Mouse (Mus musculus): ENCODE results near the gene Gpr135. TPM values are rescaled to one million over a fixed set of nuclear protein-coding genes. Genes with fewer than 3 reads are reported as not detected.

Gene Gpr135
- polyA plus RNA-seq, 1 experiment: 1.1 TPM

DNA sequence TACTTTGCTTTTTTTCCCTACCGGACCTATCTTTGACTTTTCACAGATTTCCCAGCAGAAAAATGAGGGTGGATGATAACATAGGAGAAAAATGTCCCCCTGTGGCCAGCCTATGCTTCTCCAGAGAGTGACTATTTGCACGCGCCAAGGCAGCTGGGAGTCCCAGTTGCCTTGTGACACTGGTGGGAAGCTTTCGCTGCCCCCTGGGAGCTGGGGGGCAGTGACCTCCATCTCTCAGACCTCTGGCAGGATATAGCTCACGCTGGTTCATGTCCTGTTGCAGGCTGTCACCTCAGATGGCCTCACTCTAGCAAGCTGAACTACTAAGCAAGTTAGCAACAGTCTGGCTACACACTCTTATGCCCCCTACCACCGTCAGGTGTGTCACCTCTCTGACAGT is 39.1 kb downstream of the Gpr135 start:
- no peak for TF ChIP-seq POLR2A (IDR thresholded peaks at IDR 0.05; ENCODE audit: low read depth, low read length)
- TF ChIP-seq CTCF (IDR thresholded peaks at IDR 0.05; ENCODE audit: borderline replicate concordance, insufficient read depth, low read length): no peak
- no peak overlapping the region for H3K4me3 ChIP-seq (ENCODE audit: insufficient read depth, low read length)
- no peaks in the 10 kb centered on the region for H3K4me1 ChIP-seq (ENCODE audit: control insufficient read depth, insufficient read depth, low read length)
- no peak overlapping the region for H3K27ac ChIP-seq (ENCODE audit: insufficient read depth, low read length)

DNA sequence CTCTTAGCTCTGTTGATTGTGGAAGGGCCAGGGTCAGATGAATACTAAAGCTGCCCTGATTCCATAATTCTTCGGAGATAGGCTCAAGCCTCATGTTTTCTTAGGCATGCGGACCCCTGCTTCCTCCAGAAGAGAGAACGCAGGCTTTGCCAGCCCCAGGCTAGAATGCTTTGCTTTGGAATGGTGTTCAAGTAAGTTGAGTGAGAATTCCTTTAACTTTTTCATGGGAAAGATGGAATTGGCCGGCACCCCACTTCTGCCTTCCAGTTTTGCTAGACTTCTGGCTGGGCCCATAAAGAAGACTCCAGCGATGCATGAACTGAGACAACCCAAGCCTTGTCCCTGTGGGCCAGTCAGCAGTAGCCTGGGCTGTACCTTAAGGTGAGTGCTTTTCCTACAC is 39.8 kb downstream of the Gpr135 start:
- Histone ChIP-seq H3K4me3 (ENCODE audit: insufficient read depth, low read length) (no peak overlapping the region), H3K27ac (ENCODE audit: insufficient read depth, low read length) (no peak overlapping the region), H3K4me1 (ENCODE audit: control insufficient read depth, insufficient read depth, low read length) (no peaks in the 10 kb centered on the region)
- TF ChIP-seq CTCF (IDR thresholded peaks at IDR 0.05; ENCODE audit: borderline replicate concordance, insufficient read depth, low read length) (no peak), POLR2A (IDR thresholded peaks at IDR 0.05; ENCODE audit: low read depth, low read length) (no peak)

DNA sequence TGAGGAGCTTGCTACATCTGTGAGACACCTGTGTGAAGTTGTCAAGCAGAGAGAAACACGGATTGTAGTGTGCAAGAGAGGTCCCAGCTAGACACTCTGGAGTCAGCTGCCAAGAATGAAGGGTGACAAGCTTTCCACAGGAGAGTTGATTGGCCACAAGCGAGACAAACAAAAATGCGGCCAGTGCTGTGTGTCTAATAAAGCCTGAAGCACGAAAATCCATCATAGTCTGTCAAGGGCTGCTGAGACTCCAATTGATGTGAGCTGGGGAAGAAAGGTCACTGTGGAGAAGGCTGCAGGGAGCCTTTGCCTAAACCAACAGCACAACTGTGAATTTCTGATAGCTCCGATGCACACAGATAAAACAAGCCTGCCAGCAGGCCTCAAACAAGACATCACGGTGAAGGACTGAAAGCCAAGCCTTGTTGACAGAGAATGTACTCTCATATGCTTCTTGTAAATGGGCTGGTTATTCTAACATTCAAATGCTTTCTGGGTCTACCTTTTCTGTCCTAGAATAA is 45.6 kb downstream of the Gpr135 start:
- Histone ChIP-seq H3K4me3 (ENCODE audit: insufficient read depth, low read length) (no peak overlapping the region), H3K4me1 (ENCODE audit: control insufficient read depth, insufficient read depth, low read length) (no peaks in the 10 kb centered on the region), H3K27ac (ENCODE audit: insufficient read depth, low read length) (no peak overlapping the region)
- TF ChIP-seq CTCF (IDR thresholded peaks at IDR 0.05; ENCODE audit: borderline replicate concordance, insufficient read depth, low read length) (no peak), POLR2A (IDR thresholded peaks at IDR 0.05; ENCODE audit: low read depth, low read length) (no peak)

DNA sequence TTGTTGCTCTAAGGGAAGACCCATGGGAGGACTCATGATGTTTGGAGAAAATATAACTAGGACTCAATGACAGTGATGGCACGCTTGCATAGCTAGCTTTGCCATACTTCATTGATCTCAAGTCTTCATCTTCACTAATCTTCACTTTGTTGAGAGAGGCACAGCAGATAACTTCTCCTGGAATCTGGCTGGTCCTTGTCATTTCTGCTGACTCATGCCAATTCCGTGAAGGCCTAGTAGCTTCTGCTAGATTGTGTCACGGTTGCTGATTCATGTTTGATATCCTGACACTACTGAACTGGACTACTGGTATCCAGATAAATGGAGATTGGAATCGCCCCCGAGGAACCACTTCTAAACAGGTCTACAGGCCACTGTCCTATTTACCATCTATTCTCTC is 47.4 kb downstream of the Gpr135 start:
- no peak for TF ChIP-seq CTCF (IDR thresholded peaks at IDR 0.05; ENCODE audit: borderline replicate concordance, insufficient read depth, low read length)
- H3K4me1 ChIP-seq (ENCODE audit: control insufficient read depth, insufficient read depth, low read length): no peaks in the 10 kb centered on the region

DNA sequence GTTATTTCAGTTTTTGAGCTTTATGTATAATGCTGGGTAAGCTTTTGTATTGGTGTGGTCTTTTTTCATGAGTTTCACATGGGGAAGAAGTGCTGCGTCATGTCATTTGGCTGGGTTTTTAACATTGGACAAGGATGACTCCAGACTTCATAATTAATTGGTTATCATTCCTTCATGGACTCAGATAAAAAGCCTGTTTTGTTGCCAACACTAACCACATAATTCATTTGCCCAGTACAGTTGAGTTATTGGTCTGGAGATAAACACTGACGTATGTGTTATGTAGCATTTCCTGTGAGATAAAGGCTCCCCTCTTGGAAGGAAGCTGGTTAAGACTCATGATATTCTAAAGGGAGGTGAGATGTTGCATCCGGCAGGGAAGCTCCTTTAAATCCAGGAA is 48.1 kb downstream of the Gpr135 start:
- H3K27ac ChIP-seq (ENCODE audit: insufficient read depth, low read length): no peak overlapping the region
- H3K4me3 ChIP-seq (ENCODE audit: insufficient read depth, low read length): no peak overlapping the region
- H3K4me1 ChIP-seq (ENCODE audit: control insufficient read depth, insufficient read depth, low read length): no peaks in the 10 kb centered on the region
- TF ChIP-seq POLR2A (IDR thresholded peaks at IDR 0.05; ENCODE audit: low read depth, low read length) (no peak), CTCF (IDR thresholded peaks at IDR 0.05; ENCODE audit: borderline replicate concordance, insufficient read depth, low read length) (no peak)

More for the DNA sequence above, 47.4 kb downstream of the Gpr135 start:
- Histone ChIP-seq H3K4me3 (ENCODE audit: insufficient read depth, low read length) (no peak overlapping the region), H3K27ac (ENCODE audit: insufficient read depth, low read length) (no peak overlapping the region)

DNA sequence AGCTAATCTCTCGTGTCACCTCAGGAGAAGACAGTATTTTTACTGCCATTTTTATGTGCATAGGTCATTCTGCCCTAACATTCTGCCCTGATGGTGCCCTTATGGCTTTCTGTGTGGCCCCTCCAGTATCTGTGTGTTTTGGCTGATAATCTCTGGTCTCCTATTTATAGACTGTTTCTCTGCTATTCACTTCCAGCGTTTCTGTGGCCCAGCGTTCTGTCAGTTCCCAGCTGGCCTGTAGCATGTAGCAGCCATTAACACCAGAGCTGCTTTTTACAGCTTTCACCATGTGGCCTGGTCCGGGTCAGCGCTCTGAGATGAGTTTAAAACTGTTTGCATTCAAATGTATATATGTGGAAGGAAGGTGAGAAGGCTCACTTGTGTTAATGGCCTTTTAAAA is 49.4 kb downstream of the Gpr135 start:
- H3K27ac ChIP-seq (ENCODE audit: insufficient read depth, low read length): no peak overlapping the region

DNA sequence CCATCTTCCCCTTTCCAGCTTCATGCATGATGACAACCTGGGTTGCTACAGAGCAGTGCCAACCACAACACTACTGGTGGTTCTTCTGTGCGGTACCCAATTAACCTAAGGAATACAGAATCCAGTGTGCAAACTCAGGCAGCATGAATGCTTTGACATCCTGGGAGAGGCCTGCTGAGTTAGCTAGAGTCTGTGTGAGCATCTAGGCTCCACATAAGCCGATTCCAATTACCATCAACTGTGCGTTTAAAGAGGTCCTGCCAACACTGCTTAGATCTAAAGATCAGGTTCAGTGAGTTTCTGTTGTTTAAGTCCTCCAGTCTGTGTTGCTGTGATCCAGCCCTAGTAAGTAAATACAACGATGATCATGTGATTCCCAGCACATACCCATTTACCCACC is 50.6 kb downstream of the Gpr135 start:
- no peak for TF ChIP-seq CTCF (IDR thresholded peaks at IDR 0.05; ENCODE audit: borderline replicate concordance, insufficient read depth, low read length)
- TF ChIP-seq POLR2A (IDR thresholded peaks at IDR 0.05; ENCODE audit: low read depth, low read length): no peak
- Histone ChIP-seq H3K27ac (ENCODE audit: insufficient read depth, low read length) (no peak overlapping the region), H3K4me3 (ENCODE audit: insufficient read depth, low read length) (no peak overlapping the region), H3K4me1 (ENCODE audit: control insufficient read depth, insufficient read depth, low read length) (no peaks in the 10 kb centered on the region)

More for the DNA sequence above, 49.4 kb downstream of the Gpr135 start:
- Histone ChIP-seq H3K4me3 (ENCODE audit: insufficient read depth, low read length) (no peak overlapping the region), H3K4me1 (ENCODE audit: control insufficient read depth, insufficient read depth, low read length) (no peaks in the 10 kb centered on the region)
- no peak for TF ChIP-seq CTCF (IDR thresholded peaks at IDR 0.05; ENCODE audit: borderline replicate concordance, insufficient read depth, low read length)
- no peak for TF ChIP-seq POLR2A (IDR thresholded peaks at IDR 0.05; ENCODE audit: low read depth, low read length)

Other genes starting within 250 kb of the Gpr135 start
- gene Daam1, start 240.0 kb downstream of the Gpr135 start, polyA plus RNA-seq (2011; ENCODE audit: insufficient read length, low read depth, missing spikeins): 23.8 and 25.1 TPM in 2 replicates
- 10.6 and 11.5 TPM in 2 replicates for gene L3hypdh, start 14.3 kb upstream of the Gpr135 start, polyA plus RNA-seq (2011; ENCODE audit: insufficient read length, low read depth, missing spikeins)
- 41.9 and 48.4 TPM in 2 replicates for gene Jkamp, start 14.5 kb upstream of the Gpr135 start, polyA plus RNA-seq (2011; ENCODE audit: insufficient read length, low read depth, missing spikeins)
- not detected in 2 replicates for gene Ccdc175, start 113.9 kb upstream of the Gpr135 start, polyA plus RNA-seq (2011; ENCODE audit: insufficient read length, low read depth, missing spikeins)

Data from embryonic fibroblast, embryonic 13.5 days (primary cell).